Mouse (Mus musculus) heart, postnatal 0 days (tissue): ENCODE measurements around the gene Smarca2.

ENCODE experiments used
- CTCF ChIP-seq: IDR thresholded peaks from 2 replicates; pipeline ENCODE4 v1.5.1; 2016; ENCODE audit warnings: antibody characterized with exemption, control low read depth, low read depth
- EP300 ChIP-seq: IDR thresholded peaks from 2 replicates; pipeline ENCODE4 v1.6.1; 2016; ENCODE audit warnings: antibody characterized with exemption, low read depth

DNA sequence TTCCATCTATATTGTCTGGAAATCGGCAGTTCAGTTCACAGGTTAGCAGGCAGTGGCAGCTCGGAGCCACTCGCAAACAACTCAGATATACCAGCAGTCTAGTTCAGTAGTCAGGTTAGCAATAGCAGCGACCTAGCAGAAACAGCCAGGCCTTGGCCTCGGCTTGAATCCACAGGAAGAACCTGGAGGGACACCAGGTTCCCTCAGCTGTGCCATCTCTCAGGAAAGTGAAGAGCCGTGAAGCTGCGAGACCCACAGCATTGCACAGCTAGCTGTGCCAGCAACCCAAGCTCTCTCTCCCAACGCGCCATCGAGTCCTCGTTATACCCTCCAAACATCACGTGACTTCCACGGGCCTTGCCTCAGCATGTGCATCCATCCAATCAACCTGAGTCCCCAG is 162.6 kb downstream of the Smarca2 start:
- TF ChIP-seq CTCF, result no peak
- TF ChIP-seq EP300, result no peak
